Mouse (Mus musculus) heart, postnatal 25 days (tissue): Measurements from ENCODE around the gene Syn3. TPM values are rescaled to one million over a fixed set of nuclear protein-coding genes. Genes with fewer than 3 reads are reported as not detected.

Experiments used
- DNase-seq: peaks from one replicate; pipeline ENCODE4 v3.0.0; 2022; ENCODE audit warnings: low spot score
- intact Hi-C: fragments of 180-260 bp; cut with DNase I; formaldehyde crosslinking; loops from one replicate; pipeline ENCODE4 v1.15.1; 2025
- total RNA-seq, 2 experiments: library from RNA; stranded (reverse); gene quantifications; 2 replicates each; pipeline ENCODE4 v1.2.3; 2021

Syn3 gene
- total RNA-seq, 2 experiments from 2014 or later: 0.44 to 0.53 TPM

GRCm38 (mm10) chr10:86098363-86098762, 400.3 kb downstream of the Syn3 start:
- no peak for DNase-seq
- intact Hi-C loops: no loop called here

- intact Hi-C loops: no loop called here
- no peak for DNase-seq
Measured at GRCm38 (mm10) chr10:86093109-86094035, 405.3 kb downstream of the Syn3 start.

GRCm38 (mm10) chr10:86091919-86092318, 406.8 kb downstream of the Syn3 start:
- no peak for DNase-seq
- intact Hi-C loops: no loop called here

- intact Hi-C loops: loop anchor here (5.0 kb wide), 1 partner anchor 82 kb away; no protein-coding TSS in a partner anchor
- no peak for DNase-seq
Measured at GRCm38 (mm10) chr10:86079921-86080320, 418.8 kb downstream of the Syn3 start.

- no peak for DNase-seq
- intact Hi-C loops: loop anchor here (5.0 kb wide), 1 partner anchor 84 kb away; no protein-coding TSS in a partner anchor
Measured at GRCm38 (mm10) chr10:86078761-86079160, 419.9 kb downstream of the Syn3 start.

GRCm38 (mm10) chr10:86077272-86077671, 421.4 kb downstream of the Syn3 start:
- intact Hi-C loops: loop anchor here (5.0 kb wide), 1 partner anchor 85 kb away; no protein-coding TSS in a partner anchor
- no peak for DNase-seq

GRCm38 (mm10) chr10:86074971-86075711, 423.6 kb downstream of the Syn3 start:
- no peak for DNase-seq
- intact Hi-C loops: loop anchor here (2.0 to 5.0 kb wide), 2 partner anchors 87 to 222 kb away; no protein-coding TSS in a partner anchor

- intact Hi-C loops: loop anchor here (2.0 kb wide), 1 partner anchor 223 kb away; no protein-coding TSS in a partner anchor
- DNase-seq: no peak
Measured at GRCm38 (mm10) chr10:86074134-86074533, 424.6 kb downstream of the Syn3 start.

GRCm38 (mm10) chr10:86070751-86071150, 427.9 kb downstream of the Syn3 start:
- DNase-seq: no peak
- intact Hi-C loops: no loop called here

GRCm38 (mm10) chr10:86069341-86069740, 429.4 kb downstream of the Syn3 start:
- no peak for DNase-seq
- intact Hi-C loops: no loop called here

- intact Hi-C loops: no loop called here
- no peak for DNase-seq
Measured at GRCm38 (mm10) chr10:86067911-86068310, 430.8 kb downstream of the Syn3 start.

- DNase-seq: no peak
Measured at GRCm38 (mm10) chr10:86066651-86067050, 432.0 kb downstream of the Syn3 start.

GRCm38 (mm10) chr10:86065661-86066060, 433.0 kb downstream of the Syn3 start:
- no peak for DNase-seq
- intact Hi-C loops: loop anchor here (1.0 to 2.0 kb wide), 5 partner anchors 45 to 398 kb away; partner anchors contain the start of gene Fbxo7

More at GRCm38 (mm10) chr10:86066651-86067050, 432.0 kb downstream of the Syn3 start:
- intact Hi-C loops: no loop called here

GRCm38 (mm10) chr10:86064937-86065336, 433.8 kb downstream of the Syn3 start:
- peak; percentile 85 for DNase-seq
- intact Hi-C loops: loop anchor here (1.0 to 2.0 kb wide), 5 partner anchors 44 to 398 kb away; partner anchors contain the start of gene Fbxo7

- intact Hi-C loops: no loop called here
- DNase-seq: no peak
Measured at GRCm38 (mm10) chr10:86063018-86063384, 435.7 kb downstream of the Syn3 start.

GRCm38 (mm10) chr10:86062261-86063017, 436.3 kb downstream of the Syn3 start:
- DNase-seq: no peak
- intact Hi-C loops: no loop called here

GRCm38 (mm10) chr10:86060267-86060666, 438.4 kb downstream of the Syn3 start:
- DNase-seq: no peak
- intact Hi-C loops: no loop called here

- intact Hi-C loops: loop anchor here (5.0 kb wide), 1 partner anchor 90 kb away; no protein-coding TSS in a partner anchor
Measured at GRCm38 (mm10) chr10:86057712-86058111, 441.0 kb downstream of the Syn3 start.

GRCm38 (mm10) chr10:86057286-86057685, 441.4 kb downstream of the Syn3 start:
- intact Hi-C loops: loop anchor here (5.0 kb wide), 1 partner anchor 90 kb away; no protein-coding TSS in a partner anchor

More at GRCm38 (mm10) chr10:86057712-86058111, 441.0 kb downstream of the Syn3 start:
- no peak for DNase-seq

More at GRCm38 (mm10) chr10:86057286-86057685, 441.4 kb downstream of the Syn3 start:
- no peak for DNase-seq
